25 mouse cellular contexts compared by ENCODE assay signal in the genomic region with DNA sequence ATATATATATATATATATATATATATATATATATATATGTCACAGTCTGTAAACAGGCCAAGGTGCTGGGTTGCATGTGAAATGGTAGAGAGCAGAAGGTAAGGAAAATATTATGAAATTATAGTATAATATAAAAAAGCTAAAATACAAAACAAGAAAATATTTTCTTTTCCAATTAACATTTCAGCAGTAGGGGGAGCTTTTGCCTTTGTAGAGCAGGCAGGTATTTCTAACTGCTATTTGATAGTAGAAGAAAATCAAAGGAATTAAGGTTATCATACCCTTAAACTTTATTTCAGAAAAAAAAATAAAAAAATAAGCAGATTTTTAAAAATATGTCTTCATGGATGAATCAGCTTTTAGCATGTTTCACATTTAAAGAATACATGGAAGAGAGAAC.
"Had no signal": no experiment of that assay in that cellular context is flagged by ENCODE, and none has a peak within 500 bp of the region (broad histone marks: within the 10 kb centered on the region; RNA-seq: fewer than 3 reads in every experiment).

No protein-coding gene starts in this region.

- H3K27me3 ChIP-seq: heart, embryonic 13.5 days; heart, embryonic 15.5 days; hindbrain, embryonic 12.5 days; kidney, embryonic 15.5 days; limb, embryonic 13.5 days; limb, embryonic 15.5 days; liver, embryonic 12.5 days had no signal

- H3K36me3 ChIP-seq: heart, embryonic 13.5 days; heart, embryonic 15.5 days; hindbrain, embryonic 12.5 days; kidney, embryonic 15.5 days; limb, embryonic 13.5 days; limb, embryonic 15.5 days; liver, embryonic 12.5 days had no signal

- H3K9me3 ChIP-seq: heart, embryonic 13.5 days; heart, embryonic 15.5 days; hindbrain, embryonic 12.5 days; kidney, embryonic 15.5 days; limb, embryonic 13.5 days; limb, embryonic 15.5 days; liver, embryonic 12.5 days had no signal

- ATAC-seq: hindbrain, embryonic 16.5 days; intestine, postnatal 0 days; liver, embryonic 12.5 days had no signal

- DNase-seq: gastrocnemius, postnatal 14 days; gastrocnemius, postnatal 36 days; heart, adult 11 months; heart, adult 2 months; heart, postnatal 14 days; heart, postnatal 36 days; kidney, adult 18-20 months; kidney, adult 9 months; kidney, postnatal 14 days; kidney, postnatal 36 days; layer of hippocampus, postnatal 36 days; left cerebral cortex, postnatal 4 days had no signal

- H3K9ac ChIP-seq: heart, embryonic 13.5 days; heart, embryonic 15.5 days; hindbrain, embryonic 12.5 days; hindbrain, embryonic 14.5 days; kidney, embryonic 15.5 days; limb, embryonic 13.5 days; limb, embryonic 15.5 days; liver, embryonic 12.5 days; liver, embryonic 14.5 days had no signal

- H3K4me3 ChIP-seq: heart, adult 2 months; heart, embryonic 13.5 days; heart, embryonic 15.5 days; hindbrain, embryonic 12.5 days; kidney, embryonic 15.5 days; limb, embryonic 13.5 days; limb, embryonic 15.5 days; liver, embryonic 12.5 days had no signal

- H3K4me1 ChIP-seq: heart, embryonic 13.5 days; heart, embryonic 15.5 days; hindbrain, embryonic 12.5 days; kidney, embryonic 15.5 days; limb, embryonic 13.5 days; limb, embryonic 15.5 days; liver, embryonic 12.5 days had no signal

- H3K4me2 ChIP-seq: heart, embryonic 11.5 days; heart, embryonic 13.5 days; heart, embryonic 15.5 days; hindbrain, embryonic 12.5 days; hindbrain, embryonic 14.5 days; kidney, embryonic 15.5 days; limb, embryonic 13.5 days; limb, embryonic 15.5 days; liver, embryonic 12.5 days had no signal

- H3K27ac ChIP-seq: heart, adult 2 months; heart, embryonic 13.5 days; heart, embryonic 15.5 days; hindbrain, embryonic 12.5 days; hindbrain, embryonic 14.5 days; kidney, embryonic 15.5 days; kidney, postnatal 0 days; limb, embryonic 13.5 days; limb, embryonic 15.5 days; liver, embryonic 12.5 days; liver, embryonic 14.5 days had no signal
